Mouse (Mus musculus) heart, adult 2 months (tissue): ENCODE data around the gene Klk10. TPM values are rescaled to one million over a fixed set of nuclear protein-coding genes. Genes with fewer than 3 reads are reported as not detected.
A peak's percentile ranks its signal among the peaks of the same experiment; 100 is the strongest.

Experiments
- DNase-seq, 2 experiments: peaks; one replicate each; pipeline ENCODE4 v3.0.0; 2021
- H3K27ac ChIP-seq: fragments of 200-600 bp; 2 replicates; pipeline ENCODE4 v1.8.1; 2022
- H3K27me3 ChIP-seq: fragments of 200-500 bp; 2 replicates; pipeline ENCODE4 v1.6.1; 2012; ENCODE audit warnings: mild to moderate bottlenecking, low read length, inconsistent platforms, mixed read lengths; ENCODE audit not compliant: control insufficient read depth, insufficient read depth
- H3K36me3 ChIP-seq: fragments of 200-500 bp; 2 replicates; pipeline ENCODE4 v1.6.1; 2012; ENCODE audit warnings: low read length, inconsistent platforms; ENCODE audit not compliant: control insufficient read depth, insufficient read depth
- H3K4me1 ChIP-seq: fragments of 200-500 bp; 2 replicates; pipeline ENCODE4 v1.6.1; 2011; ENCODE audit warnings: low read length; ENCODE audit not compliant: control insufficient read depth, insufficient read depth
- H3K4me3 ChIP-seq: fragments of 200-600 bp; 2 replicates; pipeline ENCODE4 v1.8.1; 2022
- H3K79me2 ChIP-seq: fragments of 200-500 bp; replicated peaks from 2 replicates; pipeline ENCODE4 v1.6.1; 2012; ENCODE audit warnings: mild to moderate bottlenecking, inconsistent platforms, low read length, moderate library complexity, mixed read lengths; ENCODE audit not compliant: control insufficient read depth, insufficient read depth
- H3K9ac ChIP-seq: fragments of 200-500 bp; 2 replicates; pipeline ENCODE4 v1.6.1; 2012; ENCODE audit warnings: low read depth, mild to moderate bottlenecking, control low read depth, inconsistent platforms, low read length, mixed read lengths
- CTCF ChIP-seq: fragments of 200-600 bp; IDR thresholded peaks from 2 replicates; pipeline ENCODE4 v1.8.1; 2022; ENCODE audit warnings: antibody characterized with exemption, mild to moderate bottlenecking, moderate library complexity
- EP300 ChIP-seq: fragments of 200-500 bp; IDR thresholded peaks from 2 replicates; pipeline ENCODE4 v1.6.1; 2011; ENCODE audit warnings: low read depth, low read length, control low read depth; ENCODE audit not compliant: insufficient read depth
- POLR2A ChIP-seq: fragments of 200-500 bp; IDR thresholded peaks from 2 replicates; pipeline ENCODE4 v1.6.1; 2011; ENCODE audit warnings: mild to moderate bottlenecking, low read depth, low read length, control low read depth; ENCODE audit not compliant: insufficient read depth
- WGBS: fragments of 180-500 bp; shearing (Covaris S2); methylation state at CpG from one replicate; pipeline ENCODE4 v1.1.7; 2018; 5-methylcytosine and 5-hydroxymethylcytosine counted together
- intact Hi-C: fragments of 180-260 bp; cut with DNase I; formaldehyde crosslinking; loops from one replicate; pipeline ENCODE4 v1.15.1; 2025
- long read RNA-seq: library from polyadenylated mRNA; stranded (forward); transcript quantifications from one replicate; pipeline ENCODE4 v2.0.0, GENCODE M21; 2021
- polyA plus RNA-seq: library from polyadenylated mRNA; depleted of rRNA; stranded (reverse); fragments of >200 nt; gene quantifications from 2 replicates; pipeline ENCODE4 v1.2.3, GENCODE M21; 2012; rRNA removed
- total RNA-seq, 2 experiments: library from RNA; stranded (reverse); gene quantifications; 2 replicates each; pipeline ENCODE4 v1.2.3; 2021

Klk10 gene
- total RNA-seq (under 1 TPM; 0.27 to 0.65 TPM), polyA plus RNA-seq (0.70 and 1.8 TPM in 2 replicates)
- long read RNA-seq, partial matches to known transcripts = 0 of 1 reads
- long read RNA-seq, other reads (novel, unspliced or antisense) = 0 of 1 reads

GRCm38 (mm10) chr7:43780746-43781145 is at the start of gene Klk10:
Gene Klk10 (plus strand): TSS chr7:43781035.
- DNase-seq = no peak
- no peak for TF ChIP-seq EP300
- no peak for TF ChIP-seq POLR2A
- no peak for TF ChIP-seq CTCF
- WGBS = 32% methylated on average over 5 of the region's 5 CpGs

GRCm38 (mm10) chr7:43747788-43748187 is 33.0 kb upstream of the Klk10 start:
- peak; percentile 38 to 58 for DNase-seq
- Histone ChIP-seq H3K4me1 (peaks cover 5% of the 10 kb centered on the region), H3K36me3 (peaks cover 3% of the 10 kb centered on the region; the same call in 1 of the 2 replicates), H3K4me3 (no peak overlapping the region), H3K27me3 (no peaks in the 10 kb centered on the region), H3K9ac (no peak overlapping the region), H3K79me2 (no peaks in the 10 kb centered on the region), H3K27ac (peak overlapping the region; percentile 32)
- no peak for TF ChIP-seq CTCF
- 31% methylated on average over 1 of the region's 1 CpGs for WGBS
- intact Hi-C loops = loop anchor here (5.0 kb wide), 1 partner anchor 65 kb away; no protein-coding TSS in a partner anchor

More at GRCm38 (mm10) chr7:43780746-43781145, at the start of gene Klk10:
- Histone ChIP-seq H3K4me3 (no peak within 1 kb of the TSS), H3K79me2 (no peaks in the 10 kb centered on the region), H3K4me1 (0 out of 2 replicates have a peak, but pooled peaks cover 2% of the 10 kb centered on the region), H3K36me3 (no peaks in the 10 kb centered on the region), H3K27ac (no peak within 1 kb of the TSS), H3K27me3 (no peaks in the 10 kb centered on the region), H3K9ac (no peak within 1 kb of the TSS)
- intact Hi-C loops = loop anchor here (10.0 kb wide), 1 partner anchor 206 kb away; the partner anchor contains the start of gene Zfp719

DNA sequence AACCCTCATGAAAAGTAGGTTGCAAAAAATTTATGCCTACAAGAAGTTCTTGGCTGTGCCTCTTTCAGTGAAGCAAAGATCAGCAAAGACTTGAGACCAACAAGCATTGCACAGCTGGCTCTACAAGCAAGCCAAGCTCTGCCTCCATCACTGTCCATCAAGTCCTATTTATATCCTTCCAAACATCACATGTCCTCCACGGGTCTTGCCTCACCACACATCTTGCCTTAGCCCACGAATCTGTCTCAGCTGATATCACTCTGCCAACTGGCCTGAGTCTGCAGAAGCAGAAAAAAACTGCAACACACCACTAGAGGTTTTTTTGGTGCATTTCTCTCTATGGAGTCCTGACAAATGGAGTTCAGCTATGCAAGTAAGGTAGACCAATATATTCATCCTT is 28.0 kb upstream of the Klk10 start:
- intact Hi-C loops = no loop called here
- Histone ChIP-seq H3K9ac (no peak overlapping the region), H3K79me2 (no peaks in the 10 kb centered on the region), H3K27ac (no peak overlapping the region), H3K4me1 (peaks cover 5% of the 10 kb centered on the region), H3K27me3 (no peaks in the 10 kb centered on the region), H3K36me3 (no peaks in the 10 kb centered on the region), H3K4me3 (no peak overlapping the region)
- 27% methylated on average over 2 of the region's 2 CpGs for WGBS
- no peak for TF ChIP-seq CTCF
- no peak for TF ChIP-seq EP300
- no peak for TF ChIP-seq POLR2A
- no peak for DNase-seq

- WGBS = 55% methylated on average over 8 of the region's 8 CpGs
- TF ChIP-seq POLR2A (no peak), EP300 (no peak), CTCF (no peak)
- Histone ChIP-seq H3K36me3 (no peaks in the 10 kb centered on the region), H3K4me3 (no peak overlapping the region), H3K9ac (no peak overlapping the region), H3K79me2 (no peaks in the 10 kb centered on the region), H3K4me1 (no peaks in the 10 kb centered on the region), H3K27ac (no peak overlapping the region), H3K27me3 (no peaks in the 10 kb centered on the region)
- DNase-seq = no peak
- intact Hi-C loops = loop anchor here (5.0 kb wide), 1 partner anchor 84 kb away; no protein-coding TSS in a partner anchor
Observed at GRCm38 (mm10) chr7:43766484-43766883, 14.4 kb upstream of the Klk10 start.

DNA sequence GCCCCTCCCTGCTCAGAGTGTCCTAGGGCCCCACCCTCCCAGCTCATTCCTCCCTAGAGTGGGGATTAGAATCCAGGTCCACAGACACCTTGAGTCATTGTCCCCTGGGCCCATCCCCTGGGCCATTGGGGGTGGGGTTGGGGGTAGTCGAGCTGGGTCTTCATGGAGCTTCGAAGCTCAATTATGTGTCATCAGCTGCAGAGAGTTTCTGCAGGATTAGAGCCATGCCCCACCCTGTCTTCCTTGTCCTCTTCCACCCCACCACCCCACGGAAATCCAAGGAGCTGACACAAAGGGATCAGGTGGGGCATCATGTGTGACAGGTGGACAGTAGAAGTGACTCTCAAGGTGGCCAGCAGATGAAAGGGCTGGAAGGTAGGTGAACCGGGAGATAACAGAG is 12.2 kb upstream of the Klk10 start, which contains the start of gene Klk12:
TSS of gene Klk12 (plus strand) at position 301 of the 400 bp plus-strand sequence.
- no peak within 1 kb of the TSS for H3K27ac ChIP-seq
- no peaks in the 10 kb centered on the region for H3K36me3 ChIP-seq
- H3K9ac ChIP-seq = no peak within 1 kb of the TSS
- intact Hi-C loops = loop anchor here (5.0 kb wide), 1 partner anchor 86 kb away; no protein-coding TSS in a partner anchor
- H3K27me3 ChIP-seq = no peaks in the 10 kb centered on the region
- H3K4me3 ChIP-seq = no peak within 1 kb of the TSS
- DNase-seq = no peak
- TF ChIP-seq CTCF (no peak), POLR2A (no peak), EP300 (no peak)
- 72% methylated on average over 4 of the region's 4 CpGs for WGBS
- no peaks in the 10 kb centered on the region for H3K4me1 ChIP-seq
- no peaks in the 10 kb centered on the region for H3K79me2 ChIP-seq

- Histone ChIP-seq H3K27me3 (no peaks in the 10 kb centered on the region), H3K9ac (no peak overlapping the region), H3K79me2 (no peaks in the 10 kb centered on the region), H3K36me3 (no peaks in the 10 kb centered on the region), H3K4me3 (no peak overlapping the region), H3K27ac (no peak overlapping the region), H3K4me1 (no peaks in the 10 kb centered on the region)
- TF ChIP-seq CTCF (no peak), POLR2A (no peak), EP300 (no peak)
- peak in 1 of 2 experiments; percentile 0 for DNase-seq
- intact Hi-C loops = loop anchor here (5.0 kb wide), 1 partner anchor 87 kb away; no protein-coding TSS in a partner anchor
- WGBS = 84% methylated on average over 8 of the region's 8 CpGs
Observed at GRCm38 (mm10) chr7:43769636-43770035, 11.2 kb upstream of the Klk10 start.
